Mouse (Mus musculus): Measurements from ENCODE around the gene Slc9a5.

GRCm38 (mm10) chr8:105413391-105413790, 64.7 kb downstream of the Slc9a5 start, which contains the start of the genes Kctd19 and Lrrc36:
- no peak for TF ChIP-seq TAL1 (IDR thresholded peaks at IDR 0.05; ENCODE audit: low read length)
- TF ChIP-seq GATA1 (IDR thresholded peaks at IDR 0.05; ENCODE audit: low read length), result no peak

All from erythroblast, embryonic 14.5 days (primary cell).